Mouse (Mus musculus) myocyte (in vitro differentiated cells): Measurements from ENCODE around the gene Gm49661.

Experiments used
- POLR2AphosphoS2 ChIP-seq: IDR thresholded peaks from one replicate; pipeline ENCODE4 v1.6.1; 2011; ENCODE audit warnings: low read depth, control low read depth; ENCODE audit not compliant: insufficient read length
- USF1 ChIP-seq: IDR thresholded peaks from one replicate; pipeline ENCODE4 v1.6.1; 2011; ENCODE audit warnings: low read depth, mild to moderate bottlenecking, control low read depth, moderate library complexity

- TF ChIP-seq USF1 (no peak), POLR2AphosphoS2 (no peak)
Measured at GRCm38 (mm10) chr8:84997649-84998295, 28.5 kb upstream of the Gm49661 start.
